ENCODE assay signal across 22 mouse cellular contexts in the genomic region with DNA sequence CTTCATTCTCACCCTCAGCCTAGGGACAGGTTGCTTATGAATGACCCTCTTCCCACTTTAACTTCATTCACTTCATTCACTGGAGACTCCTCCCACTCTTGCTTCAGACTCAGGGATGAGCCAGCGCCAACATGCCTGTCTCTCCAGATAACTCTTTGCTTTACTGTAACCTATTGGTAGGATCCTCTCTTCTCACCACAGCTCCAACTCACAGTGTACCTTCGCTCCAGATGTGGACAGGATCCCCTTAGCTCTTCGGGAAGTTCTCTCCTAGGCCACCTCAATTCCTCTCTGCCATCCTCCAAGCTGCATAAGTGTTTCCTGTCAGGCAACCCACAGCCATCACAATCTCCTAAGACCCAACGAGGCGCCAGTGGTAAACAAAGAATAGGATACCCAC.
"Had no signal": no experiment of that assay in that cellular context is flagged by ENCODE, and none has a peak within 500 bp of the region (broad histone marks: within the 10 kb centered on the region; RNA-seq: fewer than 3 reads in every experiment).

No protein-coding gene starts in this region.

- ATAC-seq: intestine, embryonic 15.5 days; midbrain, embryonic 16.5 days had no signal

- H3K27me3 ChIP-seq: intestine, embryonic 15.5 days; lung, embryonic 15.5 days; midbrain, embryonic 12.5 days; neural tube, embryonic 12.5 days; stomach, embryonic 15.5 days had no signal

- H3K9me3 ChIP-seq: intestine, embryonic 15.5 days; lung, embryonic 15.5 days; midbrain, embryonic 12.5 days; neural tube, embryonic 12.5 days; stomach, embryonic 15.5 days had no signal

- H3K27ac ChIP-seq: intestine, embryonic 15.5 days; liver, embryonic 14.5 days; lung, embryonic 15.5 days; midbrain, embryonic 12.5 days; neural tube, embryonic 12.5 days; stomach, embryonic 15.5 days had no signal

- H3K4me2 ChIP-seq: intestine, embryonic 15.5 days; lung, embryonic 15.5 days; midbrain, embryonic 12.5 days; neural tube, embryonic 12.5 days; stomach, embryonic 15.5 days had no signal

- DNase-seq: kidney, adult 18-20 months; kidney, adult 9 months; kidney, postnatal 14 days; kidney, postnatal 4 days; layer of hippocampus, adult 9-11 months; lung, adult 18-20 months; lung, postnatal 10 days; lung, postnatal 36 days; retina, postnatal 1 day; right cerebral cortex, postnatal 25 days; spleen, adult 18-20 months; thymus, adult 2 months; thymus, postnatal 14 days; thymus, postnatal 4 days had no signal

- H3K36me3 ChIP-seq: intestine, embryonic 15.5 days; lung, embryonic 15.5 days; midbrain, embryonic 12.5 days; neural tube, embryonic 12.5 days; stomach, embryonic 15.5 days had no signal

- H3K9ac ChIP-seq: intestine, embryonic 15.5 days; liver, embryonic 14.5 days; lung, embryonic 15.5 days; midbrain, embryonic 12.5 days; neural tube, embryonic 12.5 days; stomach, embryonic 15.5 days had no signal

- H3K4me3 ChIP-seq: intestine, embryonic 15.5 days; lung, embryonic 15.5 days; megakaryocyte, embryonic 14.5 days; midbrain, embryonic 12.5 days; neural tube, embryonic 12.5 days; stomach, embryonic 15.5 days had no signal

- H3K4me1 ChIP-seq: stomach, embryonic 15.5 days had no signal
